Mouse (Mus musculus): ENCODE data around the gene Olfr792.

Olfr792 gene

DNA sequence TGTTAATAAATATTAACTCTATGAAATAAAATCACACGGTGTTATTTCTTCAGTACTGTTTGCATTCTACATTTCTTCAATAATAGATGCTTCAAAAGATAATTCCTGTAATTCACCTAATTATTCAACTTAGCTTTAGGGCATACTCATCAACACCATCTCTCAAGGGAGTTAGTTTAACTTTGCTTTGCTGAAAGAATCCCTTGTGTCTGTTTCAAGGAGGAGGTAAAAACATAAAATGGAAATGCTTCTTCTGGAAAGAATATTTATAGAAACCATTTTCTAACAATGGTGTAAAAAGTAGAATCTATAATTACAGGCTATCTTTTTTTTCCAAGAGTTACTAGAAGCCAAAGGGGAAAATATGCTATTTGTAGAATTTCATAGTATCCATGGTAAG lies at the start of gene Olfr792:
Olfr792 (plus strand) TSS at position 301 of the 400 bp plus-strand sequence.
- DNase-seq (ENCODE audit: low spot score), result no peak

DNA sequence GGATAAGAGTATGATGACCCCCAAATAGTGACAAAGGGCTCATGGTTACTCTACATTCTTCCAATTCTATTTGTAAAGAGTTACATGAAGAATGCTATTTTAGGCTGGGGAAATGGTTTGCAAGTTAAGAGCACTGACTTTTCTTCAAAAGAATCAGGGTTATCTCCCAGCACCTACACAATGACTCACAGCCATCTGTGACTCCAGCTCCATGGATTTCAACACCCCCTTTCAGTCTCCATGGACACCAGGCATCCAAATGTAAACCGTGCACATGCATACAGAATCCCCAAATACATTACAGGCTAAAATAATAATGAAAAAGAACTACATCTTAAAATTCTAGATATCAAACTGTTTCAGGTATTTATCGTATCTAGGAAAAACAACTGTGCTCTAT lies 48.9 kb upstream of the Olfr792 start:
- no peak for DNase-seq (ENCODE audit: low spot score)

DNA sequence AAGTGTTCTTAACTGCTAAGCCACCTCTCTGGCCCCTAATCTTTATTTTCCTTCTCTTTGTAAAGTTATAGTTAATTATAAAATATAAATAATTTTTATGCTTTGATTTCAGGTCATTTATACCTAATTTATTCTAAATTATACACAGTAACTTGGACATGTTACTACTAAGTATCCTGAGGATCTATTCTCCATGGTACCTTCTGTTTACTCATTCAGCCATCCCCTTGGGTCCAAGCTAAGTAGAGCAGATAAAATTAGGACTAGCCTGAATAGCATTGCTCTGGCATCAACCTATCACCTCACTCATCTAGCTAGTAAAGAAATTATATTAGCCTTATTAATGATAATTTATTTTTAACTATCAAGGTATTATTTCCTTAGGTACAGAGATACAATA lies 40.8 kb upstream of the Olfr792 start, which contains the start of gene Olfr790:
Olfr790 (plus strand) TSS at position 301 of the 400 bp plus-strand sequence.
- DNase-seq (ENCODE audit: low spot score), result no peak

DNA sequence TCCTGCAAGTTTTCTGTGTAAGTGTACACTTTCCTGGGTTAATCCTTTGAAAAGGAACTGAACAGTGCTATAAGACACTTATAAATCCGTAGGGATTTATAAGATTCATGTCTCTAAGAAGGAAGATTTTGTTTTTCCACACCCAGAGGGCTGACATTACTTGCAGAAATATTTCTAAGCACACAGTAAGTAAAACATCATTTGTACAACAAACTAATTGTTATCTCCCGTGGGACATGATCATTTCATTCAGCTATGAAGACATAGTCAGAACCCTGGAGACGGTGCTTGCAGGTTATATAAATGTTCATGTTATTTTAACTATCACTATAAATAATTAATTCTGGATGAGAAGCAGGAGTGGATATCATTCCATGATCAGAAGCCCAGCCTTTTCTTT lies 17.5 kb upstream of the Olfr792 start, which contains the start of gene Olfr791:
Olfr791 (plus strand) TSS at position 301 of the 400 bp plus-strand sequence.
- no peak for DNase-seq (ENCODE audit: low spot score)

DNA sequence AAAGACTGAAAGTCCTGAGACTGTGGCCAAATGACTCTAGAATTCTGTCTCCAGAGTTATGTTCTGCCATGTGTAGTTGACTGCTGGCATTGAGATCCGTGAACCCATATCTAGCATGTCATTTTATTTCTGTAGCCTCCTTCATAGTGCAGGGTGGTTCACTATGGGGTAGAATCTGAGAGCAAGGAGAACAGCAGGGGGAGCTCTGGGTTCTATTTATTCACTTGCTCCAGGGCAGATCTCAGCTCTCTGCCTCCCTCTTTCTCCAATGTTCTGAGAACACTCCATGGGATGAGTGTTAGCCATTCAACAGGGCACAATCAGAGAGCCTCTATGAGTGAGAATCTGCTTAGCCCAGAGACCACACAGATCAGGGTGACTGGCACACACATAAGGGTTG lies 10.4 kb downstream of the Olfr792 start:
- no peak for DNase-seq (ENCODE audit: low spot score)

DNA sequence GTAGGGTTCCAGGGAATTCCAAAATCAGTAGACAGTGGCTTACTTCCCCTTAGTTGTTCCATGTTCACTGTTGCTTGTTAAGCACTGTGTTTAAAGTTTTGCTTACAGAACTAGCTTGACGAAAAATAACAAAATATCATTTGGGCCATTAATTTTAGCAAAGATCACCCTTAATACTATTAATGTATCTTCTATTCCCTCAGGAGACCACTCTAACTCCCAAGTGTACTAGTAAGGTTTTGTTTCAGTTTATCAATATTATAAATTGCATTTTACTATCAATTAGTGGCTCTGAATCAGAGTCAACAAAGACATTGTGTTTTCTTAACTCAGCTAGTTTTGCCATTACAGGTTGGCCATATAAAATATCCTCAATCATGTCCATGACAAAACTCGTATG lies 28.4 kb downstream of the Olfr792 start, which contains the start of gene Olfr794:
Olfr794 (plus strand) TSS at position 301 of the 400 bp plus-strand sequence.
- DNase-seq (ENCODE audit: low spot score), result no peak

DNA sequence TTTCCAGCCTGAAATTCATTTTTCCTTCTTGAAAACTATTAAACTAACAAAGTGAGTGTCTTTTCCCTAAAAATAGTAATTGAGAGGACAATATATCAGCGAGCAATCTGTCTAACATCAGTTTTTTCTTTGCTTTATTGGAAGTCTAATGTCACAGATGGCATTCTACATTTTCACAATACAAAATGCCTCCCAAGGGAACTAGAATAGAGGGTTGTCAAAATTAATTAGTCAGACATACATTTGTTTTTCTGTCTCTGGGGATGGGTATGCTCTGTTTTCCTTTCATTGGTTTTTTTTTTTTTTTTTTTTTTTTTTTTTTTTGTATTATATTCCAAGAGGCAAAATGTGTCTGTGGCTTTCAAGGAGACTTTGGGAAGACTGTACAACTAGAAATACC lies 38.1 kb downstream of the Olfr792 start:
- no peak for DNase-seq (ENCODE audit: low spot score)
